Mouse (Mus musculus) erythroblast, embryonic 14.5 days (primary cell): ENCODE data around the gene Rbfox3. TPM values are rescaled to one million over a fixed set of nuclear protein-coding genes. Genes with fewer than 3 reads are reported as not detected.

Source experiments
- H3K27me3 ChIP-seq: 2 replicates; pipeline ENCODE4 v1.6.1; 2012; ENCODE audit warnings: inconsistent platforms; ENCODE audit not compliant: control insufficient read depth
- H3K36me3 ChIP-seq: 2 replicates; pipeline ENCODE4 v1.6.1; 2012; ENCODE audit warnings: mild to moderate bottlenecking, inconsistent platforms; ENCODE audit not compliant: control insufficient read depth
- H3K4me1 ChIP-seq: 2 replicates; pipeline ENCODE4 v1.6.1; 2012; ENCODE audit warnings: inconsistent platforms; ENCODE audit not compliant: control insufficient read depth
- H3K4me3 ChIP-seq: replicated peaks from 2 replicates; pipeline ENCODE3; 2012; ENCODE audit warnings: moderate library complexity, mild to moderate bottlenecking, inconsistent platforms
- H3K9me3 ChIP-seq: 2 replicates; pipeline ENCODE4 v1.6.1; 2012; ENCODE audit warnings: low read length, inconsistent platforms, mixed read lengths; ENCODE audit not compliant: control insufficient read depth
- GATA1 ChIP-seq: IDR thresholded peaks from 2 replicates; pipeline ENCODE4 v1.6.1; 2012; ENCODE audit warnings: low read length, inconsistent platforms, mixed read lengths
- TAL1 ChIP-seq: IDR thresholded peaks from 3 replicates; pipeline ENCODE4 v1.6.1; 2012; ENCODE audit warnings: low read length, inconsistent platforms, mixed read lengths
- polyA plus RNA-seq: library from polyadenylated mRNA; stranded (reverse); fragments of >175 nt; gene quantifications from 2 replicates; pipeline ENCODE4 v1.2.3, GENCODE M21; 2012

The Rbfox3 gene
- polyA plus RNA-seq, 1 experiment = 0.02 TPM

DNA sequence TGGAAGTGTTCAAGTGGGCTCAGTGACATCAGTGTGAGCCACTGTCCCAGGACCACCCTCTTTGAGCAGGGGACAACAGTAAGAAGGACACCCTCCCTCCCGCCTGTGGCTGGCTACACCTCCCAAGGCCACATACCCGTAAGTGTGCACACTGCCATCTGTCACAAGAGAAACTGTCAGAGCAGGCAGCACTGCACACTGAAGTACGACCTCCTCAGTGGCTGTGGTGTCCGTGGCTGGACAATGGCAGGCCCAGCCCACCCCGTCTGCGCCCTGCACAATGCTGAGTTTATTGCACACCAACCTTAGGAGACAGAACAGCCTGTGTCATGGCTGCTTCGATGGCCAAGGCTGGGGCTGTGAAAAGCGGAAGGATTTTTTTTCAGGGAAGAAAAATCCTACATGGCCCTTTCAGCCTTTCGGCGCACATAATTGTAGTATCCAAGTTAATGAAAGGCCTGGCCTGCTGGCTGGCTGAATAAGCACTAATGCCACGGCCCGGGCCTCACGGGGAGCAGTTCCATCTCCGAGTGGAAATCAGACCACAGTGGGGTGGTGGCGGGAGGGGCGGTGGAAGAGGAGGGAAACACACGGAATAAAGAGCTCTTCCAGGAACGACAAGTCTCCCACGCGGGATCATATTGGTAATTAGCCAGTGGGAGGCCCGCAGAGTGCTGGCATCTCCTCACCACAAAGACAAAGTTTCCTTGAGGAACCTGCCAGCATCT lies 14.1 kb downstream of the Rbfox3 start:
- no peaks in the 10 kb centered on the region for H3K4me1 ChIP-seq
- no peak overlapping the region for H3K4me3 ChIP-seq
- H3K9me3 ChIP-seq = no peaks in the 10 kb centered on the region
- no peaks in the 10 kb centered on the region for H3K36me3 ChIP-seq
- no peak for TF ChIP-seq TAL1
- TF ChIP-seq GATA1 = no peak
- no peaks in the 10 kb centered on the region for H3K27me3 ChIP-seq

DNA sequence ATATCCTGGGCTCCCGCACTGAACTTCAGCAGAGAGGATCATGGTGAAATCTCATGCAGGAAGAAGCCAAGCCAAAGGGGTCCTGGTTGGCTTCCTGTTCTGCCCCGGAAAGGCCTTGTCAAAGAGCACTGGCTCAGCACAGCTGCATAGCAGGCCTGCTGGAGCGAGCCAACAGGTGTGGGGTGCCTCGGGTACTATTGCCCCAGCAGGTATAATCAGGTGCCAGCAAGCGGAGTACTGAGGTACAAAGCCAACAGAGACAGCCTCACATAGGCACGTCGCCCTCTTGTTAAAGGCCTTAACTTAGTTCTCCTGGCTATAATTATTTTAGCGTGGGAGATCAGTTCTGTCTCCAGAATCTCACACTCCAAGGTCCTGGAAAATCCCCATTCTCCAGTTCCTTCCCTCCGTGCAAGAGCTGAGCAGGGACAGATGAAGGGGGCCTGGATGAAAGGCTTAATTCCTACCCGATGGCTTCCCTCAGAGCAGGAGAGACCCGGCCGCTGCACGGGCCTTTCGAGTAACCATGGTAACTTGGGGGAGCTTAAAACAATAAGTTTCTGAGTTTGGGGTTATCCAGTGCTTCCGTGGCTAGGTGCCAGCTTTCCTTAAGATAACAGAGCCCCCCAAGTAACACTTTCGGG lies 15.2 kb downstream of the Rbfox3 start:
- TF ChIP-seq GATA1 (no peak), TAL1 (no peak)

GRCm38 (mm10) chr11:118894835-118895234 lies 16.6 kb downstream of the Rbfox3 start:
- no peaks in the 10 kb centered on the region for H3K4me1 ChIP-seq
- TF ChIP-seq GATA1 (no peak), TAL1 (no peak)
- no peaks in the 10 kb centered on the region for H3K27me3 ChIP-seq
- no peaks in the 10 kb centered on the region for H3K9me3 ChIP-seq
- H3K36me3 ChIP-seq = no peaks in the 10 kb centered on the region
- H3K4me3 ChIP-seq = no peak overlapping the region

More for the DNA sequence above, 15.2 kb downstream of the Rbfox3 start:
- Histone ChIP-seq H3K36me3 (no peaks in the 10 kb centered on the region), H3K4me3 (no peak overlapping the region), H3K4me1 (no peaks in the 10 kb centered on the region), H3K9me3 (no peaks in the 10 kb centered on the region), H3K27me3 (no peaks in the 10 kb centered on the region)

DNA sequence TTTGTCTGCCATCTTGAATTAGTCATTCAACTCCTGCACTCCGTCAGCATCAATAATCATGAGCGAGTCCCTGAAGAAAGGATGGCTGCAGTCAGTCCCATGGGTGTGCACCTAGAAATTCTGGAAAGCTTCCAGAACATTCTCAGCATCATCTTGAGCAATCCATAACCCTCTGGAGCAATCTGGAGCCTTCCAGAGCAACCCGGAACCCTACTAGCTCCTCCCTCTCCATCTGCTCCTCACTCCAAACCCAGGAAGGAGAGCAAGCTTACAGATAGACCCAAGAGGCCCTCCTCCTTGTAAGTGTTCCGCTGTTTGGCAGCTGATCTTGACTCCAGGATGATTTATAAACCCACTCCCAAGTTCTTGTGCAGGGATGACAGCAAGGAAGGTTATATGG lies 17.2 kb downstream of the Rbfox3 start:
- no peaks in the 10 kb centered on the region for H3K36me3 ChIP-seq
- H3K4me1 ChIP-seq = no peaks in the 10 kb centered on the region
- no peaks in the 10 kb centered on the region for H3K9me3 ChIP-seq
- no peak for TF ChIP-seq GATA1
- no peak for TF ChIP-seq TAL1
- H3K27me3 ChIP-seq = no peaks in the 10 kb centered on the region
- no peak overlapping the region for H3K4me3 ChIP-seq

DNA sequence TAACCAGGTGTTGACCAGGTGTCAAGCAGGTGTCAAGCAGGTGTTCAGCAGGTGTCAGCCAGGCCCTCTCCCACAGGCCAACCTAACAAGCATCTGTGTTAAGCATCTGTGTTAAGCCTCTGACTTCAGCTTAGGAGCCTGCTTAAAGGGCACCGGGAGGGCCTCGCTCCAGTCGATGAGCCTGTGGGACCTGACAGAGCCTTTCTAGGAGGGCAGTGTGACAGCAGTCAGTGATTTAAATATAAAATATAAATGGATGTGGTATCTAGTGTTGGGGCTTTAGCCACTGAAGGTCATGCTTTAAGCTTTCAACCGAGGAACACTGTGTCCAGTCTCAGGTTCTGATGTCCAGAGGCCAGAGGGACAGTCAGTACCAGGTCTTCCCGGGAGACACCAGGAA lies 18.5 kb downstream of the Rbfox3 start:
- H3K4me1 ChIP-seq = no peaks in the 10 kb centered on the region
- TF ChIP-seq GATA1 (no peak), TAL1 (no peak)
- H3K27me3 ChIP-seq = no peaks in the 10 kb centered on the region
- H3K9me3 ChIP-seq = no peaks in the 10 kb centered on the region
- H3K36me3 ChIP-seq = no peaks in the 10 kb centered on the region
- H3K4me3 ChIP-seq = no peak overlapping the region

DNA sequence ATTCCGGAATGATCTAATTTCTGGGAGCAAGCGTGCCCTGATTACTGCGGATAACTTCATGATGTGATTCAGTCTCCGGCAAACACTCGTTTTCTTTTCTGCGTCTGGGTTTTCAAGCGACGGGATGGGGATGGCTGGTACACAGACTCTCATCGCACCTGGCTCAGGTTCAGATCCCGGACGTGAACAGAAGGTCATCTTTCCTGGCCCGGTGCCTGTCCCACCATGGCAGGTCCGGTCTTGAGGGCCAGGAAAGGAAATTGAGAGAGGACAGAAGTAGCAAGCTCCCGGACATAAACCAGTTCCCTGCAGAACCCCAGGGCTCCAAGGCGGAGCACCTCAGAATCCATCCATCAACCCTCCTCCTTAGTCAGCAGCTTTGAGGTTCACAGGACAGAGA lies 19.9 kb downstream of the Rbfox3 start:
- TF ChIP-seq TAL1 (no peak), GATA1 (no peak)
- H3K36me3 ChIP-seq = no peaks in the 10 kb centered on the region
- no peak overlapping the region for H3K4me3 ChIP-seq
- peaks cover 10% of the 10 kb centered on the region for H3K9me3 ChIP-seq
- no peaks in the 10 kb centered on the region; the same call in 1 of the 2 replicates for H3K27me3 ChIP-seq
- H3K4me1 ChIP-seq = no peaks in the 10 kb centered on the region

DNA sequence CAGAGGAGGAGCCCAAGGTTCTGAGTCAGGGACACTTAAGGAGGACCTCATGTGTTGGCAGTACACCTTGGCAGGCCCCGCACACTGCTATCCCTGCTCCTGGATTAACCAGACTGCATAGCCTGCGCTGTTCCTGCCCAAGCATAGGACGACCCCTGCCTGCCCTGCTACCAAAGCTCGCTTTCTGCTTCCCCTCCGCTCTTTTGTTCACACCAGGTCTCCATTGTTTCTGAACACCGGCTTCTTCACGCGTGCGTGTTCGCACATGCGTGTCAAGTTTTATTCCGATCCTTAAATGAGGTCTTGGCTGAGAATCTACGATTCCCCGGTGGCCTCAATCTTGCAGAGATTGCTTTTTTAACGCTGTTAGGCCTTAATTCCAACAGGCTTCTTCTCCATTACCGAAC lies 20.4 kb downstream of the Rbfox3 start:
- no peaks in the 10 kb centered on the region; the same call in 1 of the 2 replicates for H3K27me3 ChIP-seq
- H3K36me3 ChIP-seq = no peaks in the 10 kb centered on the region
- TF ChIP-seq TAL1 (no peak), GATA1 (no peak)
- H3K9me3 ChIP-seq = peaks cover 11% of the 10 kb centered on the region
- no peaks in the 10 kb centered on the region for H3K4me1 ChIP-seq
- H3K4me3 ChIP-seq = no peak overlapping the region

- no peaks in the 10 kb centered on the region for H3K36me3 ChIP-seq
- H3K4me1 ChIP-seq = no peaks in the 10 kb centered on the region
- no peaks in the 10 kb centered on the region; the same call in 1 of the 2 replicates for H3K27me3 ChIP-seq
- H3K4me3 ChIP-seq = no peak overlapping the region
- TF ChIP-seq TAL1 = no peak
- no peak for TF ChIP-seq GATA1
- H3K9me3 ChIP-seq = peaks cover 11% of the 10 kb centered on the region
These were observed 20.9 kb downstream of the Rbfox3 start for GRCm38 (mm10) chr11:118890474-118890873.

- TF ChIP-seq GATA1 = no peak
- TF ChIP-seq TAL1 = no peak
- peaks cover 11% of the 10 kb centered on the region for H3K9me3 ChIP-seq
These were observed 21.9 kb downstream of the Rbfox3 start for GRCm38 (mm10) chr11:118889500-118889899.

More at GRCm38 (mm10) chr11:118889500-118889899, 21.9 kb downstream of the Rbfox3 start:
- Histone ChIP-seq H3K27me3 (no peaks in the 10 kb centered on the region; the same call in 1 of the 2 replicates), H3K4me1 (no peaks in the 10 kb centered on the region), H3K36me3 (no peaks in the 10 kb centered on the region), H3K4me3 (no peak overlapping the region)
